Mouse (Mus musculus): ENCODE data around the gene B3gnt3. TPM values are rescaled to one million over a fixed set of nuclear protein-coding genes. Genes with fewer than 3 reads are reported as not detected.
"Not testable (repeated sequence)": the region's sequence is repeated elsewhere in the genome, so short reads cannot be mapped to it uniquely, and the experiment has no call there.

B3gnt3 gene
- 0.11 and 0.53 TPM in 2 replicates for polyA plus RNA-seq (2014; fragmentation: Nextera tagmentation; extraction: Ambion mirVana)

DNA sequence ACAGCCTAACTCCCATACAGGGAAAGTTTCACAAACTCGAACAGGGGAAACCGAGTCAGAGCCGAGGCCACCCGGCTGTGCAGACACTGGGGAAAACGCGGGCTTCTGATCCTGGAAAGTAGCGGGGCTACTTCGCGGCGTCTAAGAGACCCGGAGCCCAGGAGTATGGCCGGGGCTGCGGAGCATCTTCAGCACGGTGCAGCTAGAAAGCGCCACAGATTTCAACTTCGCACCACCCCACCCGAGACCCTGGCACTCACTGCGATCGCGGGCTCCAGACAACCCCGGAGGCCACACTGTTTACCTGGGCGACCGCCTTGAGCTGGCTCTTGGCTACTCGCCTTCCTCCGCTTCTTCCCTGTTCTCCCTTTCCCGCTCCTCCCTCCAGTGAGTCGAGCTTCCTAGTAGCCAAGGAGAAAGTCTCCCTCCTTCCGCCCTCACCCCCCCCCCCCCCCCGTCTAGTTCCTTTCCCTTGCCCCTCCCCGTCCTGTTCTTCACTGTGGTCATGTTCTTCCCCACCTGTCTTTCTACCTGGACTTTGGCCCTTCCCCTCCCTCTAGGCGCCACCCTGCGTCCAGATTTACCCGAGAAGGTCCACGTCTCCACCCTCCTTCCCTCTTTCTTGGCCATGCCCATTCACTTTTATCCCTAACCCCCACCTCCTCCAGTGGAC is at the start of gene B3gnt3:
Gene B3gnt3 (minus strand): TSS at position 376 of the 673 bp plus-strand sequence.
- no peak within 1 kb of the TSS for H3K27ac ChIP-seq (ENCODE audit: low read depth, low read length)
- peaks cover 14% of the 10 kb centered on the region for H3K27me3 ChIP-seq (ENCODE audit: control insufficient read depth, insufficient read depth, low read length)
- no peaks in the 10 kb centered on the region for H3K4me1 ChIP-seq (ENCODE audit: control insufficient read depth, insufficient read depth, low read length)
- no peak for ATAC-seq (ENCODE audit: low read depth)
- no peak within 1 kb of the TSS for H3K4me3 ChIP-seq (ENCODE audit: low read depth, low read length)
- no peaks in the 10 kb centered on the region for H3K9me3 ChIP-seq (ENCODE audit: control insufficient read depth, low read length)
- no peak within 1 kb of the TSS for H3K9ac ChIP-seq (replicated peaks; ENCODE audit: low read depth, low read length)
- no peaks in the 10 kb centered on the region for H3K36me3 ChIP-seq (ENCODE audit: control insufficient read depth, insufficient read depth, low read length)
- 0 out of 2 replicates have a peak within 1 kb of the TSS, but pooled peaks have one; percentile 2 for H3K4me2 ChIP-seq (ENCODE audit: low read depth, low read length)
- 16% methylated on average over 31 of the region's 34 CpGs for WGBS

DNA sequence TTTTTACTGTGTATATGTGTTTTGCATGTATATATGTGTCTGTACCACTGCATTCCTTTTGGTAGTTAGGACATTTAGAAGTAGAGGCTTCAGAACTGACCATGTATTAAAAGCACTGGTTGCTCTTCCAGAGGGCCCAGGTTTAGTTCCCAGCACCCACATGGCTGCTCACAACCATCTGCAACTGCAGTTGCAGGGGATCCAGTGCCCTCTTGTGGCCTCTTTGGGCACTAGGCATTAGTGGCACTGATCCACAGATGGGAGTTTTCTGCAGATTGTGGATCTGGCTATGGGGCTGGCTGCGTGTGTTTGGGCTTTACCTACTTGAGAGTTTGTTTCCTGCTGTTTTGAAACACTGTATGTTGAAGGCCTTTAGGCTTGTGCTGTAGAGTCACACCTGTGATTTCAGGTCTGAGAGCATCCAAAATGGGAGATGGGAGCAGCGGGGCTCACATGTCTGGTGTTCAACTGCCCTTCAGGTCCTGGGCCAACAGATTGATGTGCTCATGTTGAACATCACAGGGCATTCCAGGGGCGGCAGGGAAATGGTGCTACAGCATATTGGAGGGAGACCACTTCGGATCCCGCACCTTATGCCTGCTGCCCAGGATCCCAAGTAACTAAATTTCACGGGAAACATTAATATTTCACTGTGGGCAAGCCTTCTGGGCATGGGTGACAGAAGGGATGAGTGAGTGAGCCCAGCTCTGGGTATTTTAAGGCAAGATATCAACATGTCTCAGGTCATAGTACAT is 47.9 kb upstream of the B3gnt3 start:
- not testable (repeated sequence) for H3K27me3 ChIP-seq (ENCODE audit: control insufficient read depth, insufficient read depth, low read length); H3K4me3 ChIP-seq (ENCODE audit: low read depth, low read length); H3K27ac ChIP-seq (ENCODE audit: low read depth, low read length); H3K4me1 ChIP-seq (ENCODE audit: control insufficient read depth, insufficient read depth, low read length); H3K9me3 ChIP-seq (ENCODE audit: control insufficient read depth, low read length); ATAC-seq (ENCODE audit: low read depth); H3K36me3 ChIP-seq (ENCODE audit: control insufficient read depth, insufficient read depth, low read length); H3K9ac ChIP-seq (replicated peaks; ENCODE audit: low read depth, low read length); H3K4me2 ChIP-seq (ENCODE audit: low read depth, low read length)
- WGBS: 80% methylated on average over 6 of the region's 6 CpGs

DNA sequence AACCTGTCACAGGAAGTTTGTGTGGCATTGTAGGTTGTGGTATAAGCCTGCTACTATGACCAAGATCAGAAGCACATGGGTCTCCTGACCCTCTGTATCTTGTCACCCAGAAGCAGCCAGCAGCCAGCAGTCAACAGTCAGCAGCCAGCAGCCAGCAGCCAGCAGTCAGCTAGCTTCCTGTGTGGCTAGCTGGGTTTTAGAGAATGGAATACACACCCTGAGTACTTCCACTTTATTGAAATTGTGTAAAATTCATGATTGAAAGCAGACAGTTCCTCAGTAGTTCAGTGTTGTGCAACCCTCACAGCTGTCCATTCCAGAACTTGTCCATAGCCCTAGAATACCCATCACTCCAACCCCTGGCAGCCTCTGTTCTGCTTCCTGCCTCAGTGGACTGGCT is 45.5 kb upstream of the B3gnt3 start:
- H3K4me2 ChIP-seq (ENCODE audit: low read depth, low read length); H3K9me3 ChIP-seq (ENCODE audit: control insufficient read depth, low read length); H3K27ac ChIP-seq (ENCODE audit: low read depth, low read length); H3K36me3 ChIP-seq (ENCODE audit: control insufficient read depth, insufficient read depth, low read length); ATAC-seq (ENCODE audit: low read depth); H3K9ac ChIP-seq (replicated peaks; ENCODE audit: low read depth, low read length); H3K4me1 ChIP-seq (ENCODE audit: control insufficient read depth, insufficient read depth, low read length); H3K4me3 ChIP-seq (ENCODE audit: low read depth, low read length); H3K27me3 ChIP-seq (ENCODE audit: control insufficient read depth, insufficient read depth, low read length): not testable (repeated sequence)

DNA sequence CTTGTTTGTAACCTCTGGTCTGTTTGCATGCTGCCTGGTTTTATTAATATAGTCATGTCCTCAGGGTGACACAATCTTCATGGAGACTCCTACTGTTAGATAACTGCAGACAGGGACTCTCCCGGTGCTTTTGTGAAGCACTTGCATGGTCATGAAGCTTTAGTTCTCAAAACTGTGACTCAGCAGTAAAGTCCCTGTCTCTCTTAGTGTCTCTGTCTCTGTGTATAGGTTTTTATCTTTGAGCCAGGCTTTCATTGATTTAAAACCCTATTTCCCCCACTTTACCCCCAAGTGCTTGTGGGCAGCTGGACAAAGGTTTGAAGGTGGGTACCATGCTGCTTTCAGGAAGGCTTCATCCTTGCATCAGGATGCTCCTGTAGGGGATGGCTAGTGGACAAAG is 43.7 kb upstream of the B3gnt3 start:
- Histone ChIP-seq H3K4me1 (ENCODE audit: control insufficient read depth, insufficient read depth, low read length) (no peaks in the 10 kb centered on the region), H3K27me3 (ENCODE audit: control insufficient read depth, insufficient read depth, low read length) (no peaks in the 10 kb centered on the region), H3K36me3 (ENCODE audit: control insufficient read depth, insufficient read depth, low read length) (no peaks in the 10 kb centered on the region), H3K4me2 (ENCODE audit: low read depth, low read length) (no peak overlapping the region), H3K27ac (ENCODE audit: low read depth, low read length) (no peak overlapping the region), H3K9ac (replicated peaks; ENCODE audit: low read depth, low read length) (no peak overlapping the region), H3K9me3 (ENCODE audit: control insufficient read depth, low read length) (no peaks in the 10 kb centered on the region), H3K4me3 (ENCODE audit: low read depth, low read length) (no peak overlapping the region)
- no peak for ATAC-seq (ENCODE audit: low read depth)
- 85% methylated on average over 1 of the region's 1 CpGs for WGBS

DNA sequence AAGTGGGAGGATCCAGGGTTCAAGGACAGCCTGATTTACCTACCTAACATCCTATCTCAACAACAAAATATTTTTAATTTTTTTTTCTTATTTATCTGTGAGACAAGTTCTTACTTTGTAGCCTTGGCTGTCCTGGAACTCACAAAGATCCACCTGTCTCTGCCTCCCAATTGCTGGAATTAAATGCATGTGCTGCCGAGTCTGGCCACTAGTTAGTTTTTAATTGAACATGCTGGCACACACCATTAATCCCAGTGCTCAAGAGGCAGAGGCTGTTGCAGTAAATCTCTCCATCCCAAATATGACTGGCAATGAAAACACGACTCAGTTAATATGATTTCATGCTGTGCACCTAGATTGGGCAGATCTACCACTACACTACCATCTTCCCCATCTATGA is 41.2 kb upstream of the B3gnt3 start:
- H3K4me3 ChIP-seq (ENCODE audit: low read depth, low read length): no peak overlapping the region
- no peaks in the 10 kb centered on the region for H3K9me3 ChIP-seq (ENCODE audit: control insufficient read depth, low read length)
- H3K4me2 ChIP-seq (ENCODE audit: low read depth, low read length): no peak overlapping the region
- H3K9ac ChIP-seq (replicated peaks; ENCODE audit: low read depth, low read length): no peak overlapping the region
- H3K36me3 ChIP-seq (ENCODE audit: control insufficient read depth, insufficient read depth, low read length): no peaks in the 10 kb centered on the region
- no peaks in the 10 kb centered on the region for H3K4me1 ChIP-seq (ENCODE audit: control insufficient read depth, insufficient read depth, low read length)
- WGBS: 57% methylated on average over 2 of the region's 2 CpGs
- ATAC-seq (ENCODE audit: low read depth): no peak
- no peaks in the 10 kb centered on the region for H3K27me3 ChIP-seq (ENCODE audit: control insufficient read depth, insufficient read depth, low read length)
- H3K27ac ChIP-seq (ENCODE audit: low read depth, low read length): no peak overlapping the region

DNA sequence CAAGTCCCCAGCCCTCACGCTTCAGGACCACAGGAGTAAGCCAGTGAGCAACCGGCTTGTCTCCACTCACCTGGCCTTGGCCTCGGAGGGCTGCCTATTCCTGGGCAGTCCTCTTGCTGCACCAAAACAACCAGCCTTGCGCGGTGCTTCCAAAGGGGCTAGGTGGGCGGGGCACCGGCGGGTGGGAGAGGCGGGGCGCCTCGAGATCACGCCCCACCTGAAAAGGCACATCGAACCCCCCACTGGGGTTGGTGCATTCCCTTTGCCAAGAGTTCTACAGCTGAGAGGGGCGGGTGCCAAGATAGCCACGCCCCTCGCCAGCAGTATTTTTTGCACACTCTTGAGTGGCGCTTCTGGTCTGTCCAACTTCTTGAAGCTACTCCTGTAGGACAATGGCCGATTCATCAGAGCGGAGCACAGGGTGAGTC is 40.1 kb upstream of the B3gnt3 start:
- H3K9me3 ChIP-seq (ENCODE audit: control insufficient read depth, low read length): no peaks in the 10 kb centered on the region
- WGBS: 4% methylated on average over 19 of the region's 19 CpGs
- peak overlapping the region; percentile 17; the same call in 1 of the 2 replicates for H3K4me3 ChIP-seq (ENCODE audit: low read depth, low read length)
- H3K4me2 ChIP-seq (ENCODE audit: low read depth, low read length): peak overlapping the region; percentile 42
- H3K27me3 ChIP-seq (ENCODE audit: control insufficient read depth, insufficient read depth, low read length): no peaks in the 10 kb centered on the region
- H3K27ac ChIP-seq (ENCODE audit: low read depth, low read length): no peak overlapping the region
- H3K36me3 ChIP-seq (ENCODE audit: control insufficient read depth, insufficient read depth, low read length): no peaks in the 10 kb centered on the region
- peak; percentile 57; the same call in 1 of the 2 replicates for ATAC-seq (ENCODE audit: low read depth)
- no peak overlapping the region for H3K9ac ChIP-seq (replicated peaks; ENCODE audit: low read depth, low read length)
- H3K4me1 ChIP-seq (ENCODE audit: control insufficient read depth, insufficient read depth, low read length): no peaks in the 10 kb centered on the region

DNA sequence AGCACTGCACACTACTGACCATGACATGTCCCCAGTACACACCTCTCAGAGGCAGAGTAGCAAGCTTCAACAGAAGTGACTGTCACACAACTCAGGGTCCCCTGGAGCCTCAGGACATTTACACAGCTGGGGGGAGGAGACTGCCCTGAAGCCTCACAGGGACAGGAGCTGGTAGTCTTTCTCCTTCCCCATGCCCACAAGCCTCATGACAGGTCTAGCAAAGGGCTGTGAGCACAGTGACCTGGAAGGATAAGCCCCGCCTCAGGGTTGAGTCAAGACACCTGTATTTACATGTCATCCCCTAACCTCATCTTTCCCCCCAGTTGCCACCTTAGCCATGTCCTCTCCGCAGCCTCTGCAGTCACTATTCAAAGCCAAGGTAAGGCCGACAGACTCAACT is 39.6 kb upstream of the B3gnt3 start:
- Histone ChIP-seq H3K27me3 (ENCODE audit: control insufficient read depth, insufficient read depth, low read length) (no peaks in the 10 kb centered on the region), H3K27ac (ENCODE audit: low read depth, low read length) (no peak overlapping the region), H3K9me3 (ENCODE audit: control insufficient read depth, low read length) (no peaks in the 10 kb centered on the region), H3K4me1 (ENCODE audit: control insufficient read depth, insufficient read depth, low read length) (no peaks in the 10 kb centered on the region), H3K9ac (replicated peaks; ENCODE audit: low read depth, low read length) (no peak overlapping the region), H3K4me3 (ENCODE audit: low read depth, low read length) (no peak overlapping the region), H3K36me3 (ENCODE audit: control insufficient read depth, insufficient read depth, low read length) (no peaks in the 10 kb centered on the region), H3K4me2 (ENCODE audit: low read depth, low read length) (peak overlapping the region; percentile 42; the same call in 1 of the 2 replicates)
- ATAC-seq (ENCODE audit: low read depth): no peak
- 31% methylated on average over 3 of the region's 3 CpGs for WGBS

DNA sequence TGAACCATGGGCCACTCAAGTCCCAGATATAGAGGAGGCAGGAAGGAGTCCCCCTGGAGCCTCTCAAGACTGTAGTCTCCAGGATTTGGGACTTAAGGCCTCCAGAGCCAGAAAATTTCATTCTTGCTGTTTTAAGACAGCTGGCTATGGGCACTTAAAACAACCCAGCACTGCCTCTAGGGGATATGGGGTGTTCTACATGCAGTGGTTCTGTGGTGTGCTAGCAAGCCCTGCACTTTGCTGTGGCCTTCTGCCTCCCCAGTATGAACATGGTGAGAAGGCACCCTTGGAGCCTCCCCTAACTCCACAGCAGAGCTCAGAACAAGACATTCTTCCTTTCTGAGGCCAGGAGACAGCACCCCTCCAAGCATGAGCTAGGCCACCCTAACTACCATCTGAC is 36.7 kb upstream of the B3gnt3 start:
- not testable (repeated sequence) for H3K9ac ChIP-seq (replicated peaks; ENCODE audit: low read depth, low read length); H3K4me1 ChIP-seq (ENCODE audit: control insufficient read depth, insufficient read depth, low read length); H3K4me2 ChIP-seq (ENCODE audit: low read depth, low read length); H3K27me3 ChIP-seq (ENCODE audit: control insufficient read depth, insufficient read depth, low read length); H3K36me3 ChIP-seq (ENCODE audit: control insufficient read depth, insufficient read depth, low read length); H3K27ac ChIP-seq (ENCODE audit: low read depth, low read length); H3K4me3 ChIP-seq (ENCODE audit: low read depth, low read length); H3K9me3 ChIP-seq (ENCODE audit: control insufficient read depth, low read length); ATAC-seq (ENCODE audit: low read depth)

DNA sequence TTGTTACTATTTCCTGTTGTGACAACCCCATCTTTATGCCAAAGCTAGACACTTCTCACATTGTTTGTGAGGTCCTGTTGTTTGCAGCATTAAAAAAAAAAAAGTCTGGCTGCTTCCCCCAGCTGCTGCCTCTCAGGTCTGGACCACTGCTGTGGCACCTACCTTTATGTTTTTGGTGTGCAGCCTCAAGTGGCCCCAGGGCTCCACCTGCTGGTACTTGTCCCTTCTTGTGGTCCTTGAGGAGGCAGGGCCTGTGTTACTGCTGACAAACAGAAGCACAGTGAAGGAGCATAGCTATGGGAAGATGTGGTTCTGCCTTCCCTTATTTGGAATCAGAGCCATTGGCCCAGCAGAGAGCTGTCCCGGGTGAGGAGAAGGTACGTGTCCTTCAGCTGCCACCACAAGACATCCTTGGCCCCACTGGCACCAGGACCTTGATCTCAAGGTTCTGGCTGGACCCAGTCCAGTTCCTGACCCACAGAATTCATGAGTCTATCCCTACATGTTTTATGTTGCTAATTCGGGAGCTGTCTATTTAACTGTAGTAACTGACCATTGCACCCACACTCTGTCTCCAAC is 30.2 kb upstream of the B3gnt3 start:
- WGBS: 48% methylated on average over 3 of the region's 3 CpGs
- H3K9me3 ChIP-seq (ENCODE audit: control insufficient read depth, low read length): no peaks in the 10 kb centered on the region
- no peaks in the 10 kb centered on the region for H3K36me3 ChIP-seq (ENCODE audit: control insufficient read depth, insufficient read depth, low read length)
- 0 out of 2 replicates have a peak, but pooled peaks cover 2% of the 10 kb centered on the region for H3K4me1 ChIP-seq (ENCODE audit: control insufficient read depth, insufficient read depth, low read length)
- no peak overlapping the region for H3K4me2 ChIP-seq (ENCODE audit: low read depth, low read length)
- H3K27ac ChIP-seq (ENCODE audit: low read depth, low read length): no peak overlapping the region
- H3K27me3 ChIP-seq (ENCODE audit: control insufficient read depth, insufficient read depth, low read length): no peaks in the 10 kb centered on the region
- no peak overlapping the region for H3K4me3 ChIP-seq (ENCODE audit: low read depth, low read length)
- ATAC-seq (ENCODE audit: low read depth): no peak
- H3K9ac ChIP-seq (replicated peaks; ENCODE audit: low read depth, low read length): no peak overlapping the region

Measured in neural tube, embryonic 14.5 days (tissue).